Mouse (Mus musculus): ENCODE measurements around the gene Acbd7. TPM values are rescaled to one million over a fixed set of nuclear protein-coding genes. Genes with fewer than 3 reads are reported as not detected.
A peak's percentile ranks its signal among the peaks of the same experiment; 100 is the strongest.

Gene Acbd7
- polyA plus RNA-seq (2016; fragmentation: Nextera tagmentation; extraction: Ambion mirVana): 0.41 TPM in 1 of 2 replicates, not detected in the other

DNA sequence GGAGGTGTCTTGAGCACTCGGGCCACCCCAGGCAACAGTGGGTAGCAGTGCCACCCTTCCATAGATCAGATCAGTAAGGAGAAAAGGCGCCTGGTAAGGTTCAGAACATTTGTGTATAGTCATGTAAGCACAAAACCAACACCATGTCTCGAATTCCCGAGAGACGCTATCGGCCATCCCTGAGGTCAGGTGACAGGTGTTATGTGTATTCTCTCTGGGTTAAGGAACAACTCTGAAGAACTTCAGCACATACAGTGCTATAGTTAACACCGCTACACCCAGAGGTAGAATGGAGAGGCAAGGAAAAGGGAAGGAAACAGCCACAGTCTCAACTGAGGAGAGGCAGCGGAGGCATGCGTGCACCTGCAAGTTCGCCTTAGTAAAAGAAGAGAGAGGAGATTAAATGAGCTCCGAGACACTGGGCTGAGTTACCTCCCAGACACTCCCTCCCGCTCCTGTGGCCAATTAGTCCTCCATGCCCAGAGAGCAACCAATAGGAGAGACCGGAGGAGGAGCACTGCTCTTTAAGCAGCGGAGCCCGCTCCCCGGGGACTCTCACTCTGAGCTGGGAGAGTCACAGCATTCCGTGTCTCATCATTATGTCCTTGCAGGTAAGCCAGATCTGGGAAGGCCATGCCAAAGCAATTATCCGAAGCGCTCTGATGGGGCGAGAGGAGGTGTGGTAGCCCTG lies at the start of gene Acbd7:
Gene Acbd7, plus strand, starts transcription at position 558 of the 691 bp plus-strand sequence.
- Histone ChIP-seq H3K36me3 (no peaks in the 10 kb centered on the region), H3K4me3 (peak within 1 kb of the TSS; percentile 29)
- WGBS: 6% methylated on average over 20 of the region's 20 CpGs

DNA sequence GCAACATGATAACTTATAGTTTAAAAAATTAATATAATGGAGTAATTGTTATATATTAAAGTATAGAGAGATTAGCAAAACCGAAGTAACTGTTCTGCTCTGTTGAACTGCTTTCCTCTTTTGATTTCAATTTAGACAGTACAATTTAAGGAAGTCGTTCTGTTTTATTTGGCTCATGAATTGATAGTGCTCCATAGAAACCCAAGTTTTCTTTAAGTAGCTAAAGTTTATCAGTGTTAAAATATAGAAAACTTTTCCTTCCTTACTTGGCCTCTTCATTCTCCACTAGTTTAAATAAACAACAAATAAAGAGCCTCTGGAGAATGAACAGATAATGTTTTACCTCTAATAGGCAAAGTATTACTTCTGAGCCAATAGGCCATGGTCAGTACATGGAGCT lies 49.7 kb upstream of the Acbd7 start:
- H3K9me3 ChIP-seq (replicated peaks): no peaks in the 10 kb centered on the region
- no peak overlapping the region for H3K27ac ChIP-seq
- H3K4me1 ChIP-seq: peaks cover 19% of the 10 kb centered on the region
- no peak overlapping the region for H3K4me3 ChIP-seq
- H3K27me3 ChIP-seq (ENCODE audit: low read depth, poor library complexity, severe bottlenecking): no peaks in the 10 kb centered on the region
- 90% methylated on average over 2 of the region's 2 CpGs for WGBS
- DNase-seq (ENCODE audit: low spot score): no peak
- H3K36me3 ChIP-seq: no peaks in the 10 kb centered on the region

More for the DNA sequence above, at the start of gene Acbd7:
- Histone ChIP-seq H3K9me3 (replicated peaks) (no peaks in the 10 kb centered on the region), H3K27ac (no peak within 1 kb of the TSS), H3K4me1 (peaks cover 20% of the 10 kb centered on the region), H3K27me3 (ENCODE audit: low read depth, poor library complexity, severe bottlenecking) (peaks cover 18% of the 10 kb centered on the region)
- peak; percentile 43 for DNase-seq (ENCODE audit: low spot score)

DNA sequence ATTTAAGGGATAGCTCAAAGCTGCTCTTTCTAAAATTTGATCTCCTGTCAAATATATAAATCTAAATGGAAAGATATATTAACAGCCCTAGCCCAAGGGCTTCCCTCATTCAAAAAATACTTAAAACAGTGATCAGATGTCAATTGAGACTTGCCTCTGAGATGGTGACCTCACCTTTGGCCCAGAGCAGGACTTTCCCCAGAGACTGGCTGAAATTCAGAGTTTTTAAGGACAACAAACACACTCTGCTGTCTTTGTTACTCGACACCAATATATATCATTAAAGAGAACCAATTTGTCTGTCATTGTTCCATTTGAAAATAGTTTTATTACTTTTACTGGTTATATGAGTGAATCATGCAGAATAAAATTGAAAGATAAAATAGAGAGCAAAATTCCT lies 46.4 kb upstream of the Acbd7 start:
- no peaks in the 10 kb centered on the region for H3K9me3 ChIP-seq (replicated peaks)
- H3K4me1 ChIP-seq: peaks cover 9% of the 10 kb centered on the region; the same call in 1 of the 2 replicates
- no peaks in the 10 kb centered on the region for H3K27me3 ChIP-seq (ENCODE audit: low read depth, poor library complexity, severe bottlenecking)
- H3K4me3 ChIP-seq: no peak overlapping the region
- no peak for DNase-seq (ENCODE audit: low spot score)
- WGBS: 89% methylated on average over 1 of the region's 1 CpGs
- no peaks in the 10 kb centered on the region for H3K36me3 ChIP-seq
- no peak overlapping the region for H3K27ac ChIP-seq

DNA sequence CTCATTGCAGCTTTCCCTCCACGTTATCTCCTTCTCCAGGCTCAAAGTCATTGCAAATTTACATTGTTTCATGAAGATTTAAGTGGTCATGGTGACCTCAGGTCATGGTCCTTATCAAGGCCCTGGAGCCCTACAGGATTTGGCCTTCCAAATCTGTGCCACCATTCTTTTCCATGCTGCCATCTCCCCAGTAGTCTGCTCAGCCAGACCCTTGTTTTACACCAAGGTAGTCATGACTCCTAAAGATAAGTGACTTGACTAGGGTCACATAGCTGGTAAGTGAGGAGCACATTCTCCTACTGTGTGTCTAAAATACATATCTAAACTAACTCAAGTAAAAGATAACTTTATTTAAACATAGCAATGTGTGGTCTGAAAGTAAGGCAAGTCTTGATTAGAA lies 43.8 kb upstream of the Acbd7 start:
- Histone ChIP-seq H3K9me3 (replicated peaks) (no peaks in the 10 kb centered on the region), H3K36me3 (no peaks in the 10 kb centered on the region), H3K4me3 (no peak overlapping the region), H3K27me3 (ENCODE audit: low read depth, poor library complexity, severe bottlenecking) (no peaks in the 10 kb centered on the region), H3K4me1 (no peaks in the 10 kb centered on the region), H3K27ac (no peak overlapping the region)
- WGBS: 85% methylated on average over 1 of the region's 1 CpGs
- DNase-seq (ENCODE audit: low spot score): no peak

DNA sequence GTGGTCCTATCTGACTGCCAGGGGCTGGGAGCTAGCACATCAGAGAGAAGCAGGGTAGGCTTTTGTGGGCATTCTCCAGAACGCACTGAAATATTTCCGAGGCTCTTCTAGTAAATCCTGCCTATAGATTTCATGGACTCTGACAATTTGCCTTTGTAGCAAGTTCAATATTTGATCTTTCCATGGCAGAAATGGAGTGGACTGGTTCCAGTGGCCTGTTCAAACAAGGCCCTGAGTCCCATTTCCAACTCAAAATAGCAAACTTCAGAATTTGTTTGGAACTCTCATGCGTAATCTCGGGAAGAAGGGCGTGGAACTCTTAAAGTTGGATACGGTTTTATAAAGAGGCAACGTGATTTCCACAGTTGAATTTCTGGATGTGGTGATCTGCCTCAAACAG lies 40.1 kb upstream of the Acbd7 start:
- Histone ChIP-seq H3K27ac (no peak overlapping the region), H3K27me3 (ENCODE audit: low read depth, poor library complexity, severe bottlenecking) (no peaks in the 10 kb centered on the region), H3K9me3 (replicated peaks) (no peaks in the 10 kb centered on the region), H3K4me3 (no peak overlapping the region), H3K4me1 (no peaks in the 10 kb centered on the region), H3K36me3 (no peaks in the 10 kb centered on the region)
- DNase-seq (ENCODE audit: low spot score): no peak
- 93% methylated on average over 7 of the region's 7 CpGs for WGBS

DNA sequence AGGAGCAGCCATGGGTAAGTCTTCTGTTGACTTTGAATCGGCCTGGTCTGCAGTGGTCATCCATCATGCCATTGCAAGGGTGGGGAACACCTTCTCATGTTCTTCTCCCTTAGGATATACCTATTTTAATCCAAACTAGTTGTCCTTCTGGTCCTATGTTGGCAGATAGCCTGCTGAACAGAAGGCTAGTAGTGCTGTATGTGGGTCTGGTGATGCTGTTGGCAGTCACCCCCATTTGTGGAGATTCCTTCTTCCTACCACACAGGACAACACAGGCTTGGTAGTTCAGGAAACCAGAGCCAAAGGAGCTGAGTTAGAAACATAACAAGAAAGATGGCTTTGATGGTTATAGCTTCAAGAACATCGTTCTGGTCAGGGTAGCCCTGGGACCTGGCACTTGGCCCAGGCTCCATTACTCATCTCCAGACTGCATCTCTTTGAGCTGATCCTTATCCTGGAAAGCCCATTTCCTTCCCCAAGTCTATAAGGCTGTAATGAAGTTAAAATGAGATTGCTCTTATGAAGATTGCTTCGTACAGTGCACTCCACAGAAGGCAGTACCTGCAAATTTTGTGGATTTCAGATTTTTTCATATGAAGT lies 30.4 kb upstream of the Acbd7 start:
- H3K4me1 ChIP-seq: no peaks in the 10 kb centered on the region
- H3K36me3 ChIP-seq: peaks cover 22% of the 10 kb centered on the region
- 86% methylated on average over 3 of the region's 3 CpGs for WGBS
- H3K4me3 ChIP-seq: no peak overlapping the region
- H3K9me3 ChIP-seq (replicated peaks): no peaks in the 10 kb centered on the region
- H3K27me3 ChIP-seq (ENCODE audit: low read depth, poor library complexity, severe bottlenecking): no peaks in the 10 kb centered on the region
- no peak overlapping the region for H3K27ac ChIP-seq
- DNase-seq (ENCODE audit: low spot score): no peak

DNA sequence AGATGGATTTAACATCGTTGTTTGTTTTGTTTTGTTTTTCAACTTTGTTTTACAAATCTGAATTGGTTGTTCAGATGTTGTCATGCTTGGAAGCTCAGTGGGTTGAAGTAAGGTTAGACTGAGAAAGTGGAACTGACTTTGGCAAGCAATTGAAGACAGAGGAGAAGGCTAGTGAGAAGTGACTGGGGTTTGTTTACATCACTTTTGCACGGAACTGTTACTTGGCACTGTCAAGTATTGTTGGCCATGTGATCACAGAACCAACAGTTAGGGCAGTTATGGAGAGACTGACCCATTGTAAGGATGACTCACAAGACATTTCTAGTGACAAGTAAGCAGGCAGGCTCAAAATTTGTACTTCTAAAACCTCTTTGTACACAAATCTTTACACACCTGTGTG lies 12.8 kb upstream of the Acbd7 start:
- H3K4me3 ChIP-seq: no peak overlapping the region
- no peak for DNase-seq (ENCODE audit: low spot score)
- H3K4me1 ChIP-seq: no peaks in the 10 kb centered on the region
- no peaks in the 10 kb centered on the region for H3K27me3 ChIP-seq (ENCODE audit: low read depth, poor library complexity, severe bottlenecking)
- H3K27ac ChIP-seq: no peak overlapping the region
- no peaks in the 10 kb centered on the region for H3K9me3 ChIP-seq (replicated peaks)
- WGBS: 94% methylated on average over 2 of the region's 2 CpGs
- H3K36me3 ChIP-seq: peaks cover 74% of the 10 kb centered on the region

DNA sequence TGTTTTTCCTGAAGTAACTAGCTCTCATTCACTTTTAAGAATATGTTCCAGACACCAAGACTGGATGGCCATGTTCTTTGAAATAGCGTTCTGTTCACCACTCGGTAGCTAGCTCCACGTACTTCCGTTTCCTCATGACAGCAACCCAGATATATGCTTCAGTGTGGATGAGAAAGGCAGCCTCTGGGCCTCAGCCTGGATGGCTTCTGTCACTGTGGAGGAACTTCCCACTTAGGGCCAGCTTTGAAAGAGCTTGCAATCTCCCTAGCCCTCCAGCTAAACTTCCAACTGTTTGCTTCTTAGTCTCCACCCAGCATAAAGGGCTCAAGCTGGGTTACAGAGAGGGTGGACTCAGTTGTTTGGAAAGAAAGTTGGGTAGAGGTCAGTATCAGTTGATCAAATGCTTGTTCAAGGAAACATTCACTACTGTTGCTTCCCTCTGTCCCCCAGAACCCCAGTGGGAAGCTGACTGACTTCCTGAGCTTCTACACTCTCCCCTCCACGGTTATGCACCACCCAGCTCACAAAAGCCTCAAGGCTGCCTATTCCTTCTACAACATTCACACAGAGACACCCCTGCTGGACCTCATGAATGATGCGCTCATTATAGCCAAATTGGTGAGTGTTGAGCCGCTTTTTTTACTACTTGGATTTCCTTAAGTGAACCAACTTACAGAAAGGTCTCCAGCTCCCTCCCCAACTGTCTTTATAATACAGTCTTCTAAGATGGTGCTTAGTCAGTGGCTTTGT lies 11.4 kb upstream of the Acbd7 start:
- Histone ChIP-seq H3K36me3 (peaks cover 76% of the 10 kb centered on the region), H3K4me1 (no peaks in the 10 kb centered on the region), H3K4me3 (no peak overlapping the region), H3K9me3 (replicated peaks) (no peaks in the 10 kb centered on the region), H3K27me3 (ENCODE audit: low read depth, poor library complexity, severe bottlenecking) (no peaks in the 10 kb centered on the region), H3K27ac (no peak overlapping the region)
- 92% methylated on average over 7 of the region's 7 CpGs for WGBS
- no peak for DNase-seq (ENCODE audit: low spot score)

DNA sequence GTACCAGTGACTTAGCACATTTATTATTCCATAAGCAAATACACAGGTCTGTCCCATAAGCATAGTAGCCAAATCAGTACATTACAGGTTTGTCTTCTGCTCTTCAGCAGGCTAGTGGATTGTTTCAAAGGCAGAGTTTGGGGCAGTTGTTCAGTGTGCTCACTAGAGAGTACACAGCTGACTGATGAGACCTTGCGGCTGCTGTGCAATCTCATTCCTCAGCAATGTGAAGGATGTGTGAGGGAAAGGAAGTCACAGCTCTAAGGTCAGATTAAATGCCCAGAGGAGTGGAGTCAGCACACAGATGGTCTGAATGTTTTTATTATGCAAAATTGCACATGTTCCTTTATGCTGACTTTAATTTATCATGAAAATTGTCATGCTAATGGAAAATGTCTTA lies 9.4 kb upstream of the Acbd7 start:
- Histone ChIP-seq H3K4me3 (no peak overlapping the region), H3K36me3 (peaks cover 75% of the 10 kb centered on the region)
- DNase-seq (ENCODE audit: low spot score): no peak

DNA sequence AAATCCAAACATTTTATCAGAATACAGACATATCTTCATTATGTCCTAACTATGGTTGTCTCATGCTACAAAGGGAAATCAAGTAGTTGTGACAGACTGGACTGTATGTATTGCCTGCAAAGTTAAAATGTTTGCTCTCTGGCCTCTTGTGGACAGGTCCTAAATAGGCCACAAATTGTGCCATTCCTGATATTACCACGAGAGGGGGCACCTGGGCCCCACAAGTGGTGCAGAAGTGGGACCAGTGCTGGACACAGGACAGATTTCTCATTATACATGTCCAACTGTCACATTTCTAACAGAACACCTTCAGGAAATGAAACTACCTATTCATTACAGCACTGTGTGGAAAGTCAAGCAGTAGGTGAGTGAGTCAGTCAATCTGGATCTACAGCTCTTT lies 8.6 kb upstream of the Acbd7 start:
- H3K4me1 ChIP-seq: peaks cover 10% of the 10 kb centered on the region
- no peaks in the 10 kb centered on the region for H3K9me3 ChIP-seq (replicated peaks)
- no peak overlapping the region for H3K4me3 ChIP-seq
- WGBS: 57% methylated on average over 1 of the region's 1 CpGs
- no peaks in the 10 kb centered on the region for H3K27me3 ChIP-seq (ENCODE audit: low read depth, poor library complexity, severe bottlenecking)
- H3K27ac ChIP-seq: no peak overlapping the region
- H3K36me3 ChIP-seq: peaks cover 70% of the 10 kb centered on the region
- DNase-seq (ENCODE audit: low spot score): peak; percentile 50

More for the DNA sequence above, 9.4 kb upstream of the Acbd7 start:
- Histone ChIP-seq H3K27me3 (ENCODE audit: low read depth, poor library complexity, severe bottlenecking) (no peaks in the 10 kb centered on the region), H3K4me1 (peaks cover 7% of the 10 kb centered on the region), H3K27ac (no peak overlapping the region), H3K9me3 (replicated peaks) (no peaks in the 10 kb centered on the region)
- 86% methylated on average over 1 of the region's 1 CpGs for whole genome bisulfite sequencing

DNA sequence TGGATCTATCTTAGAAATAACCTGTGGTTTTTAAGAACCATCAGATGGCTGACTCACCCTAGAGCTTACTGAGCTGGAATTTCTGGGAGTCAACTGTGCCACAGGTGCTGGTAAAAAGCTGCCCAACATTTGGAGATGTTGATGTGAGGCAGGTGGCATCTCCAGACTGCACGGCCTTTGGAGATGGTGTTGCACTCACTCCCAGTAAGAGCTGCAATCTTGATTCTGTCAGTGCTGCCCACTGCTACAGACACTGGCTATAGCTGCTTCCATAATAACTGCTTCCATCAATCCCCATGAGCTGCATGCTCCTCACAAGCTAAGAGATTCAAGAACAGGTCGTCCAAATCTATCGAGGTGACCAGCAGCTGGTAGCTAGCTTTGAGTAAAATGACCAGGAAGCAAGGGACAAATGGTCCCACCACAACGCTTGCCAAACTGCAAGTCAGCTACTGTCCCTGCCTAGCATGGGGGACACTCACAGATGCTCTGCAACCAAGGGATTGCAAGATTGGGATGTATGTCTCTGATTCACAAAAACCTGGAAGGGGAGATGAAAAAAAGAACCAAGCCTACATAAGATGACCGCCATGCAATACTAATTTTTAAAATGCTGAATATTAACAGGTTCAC lies 4.8 kb upstream of the Acbd7 start:
- H3K27me3 ChIP-seq (ENCODE audit: low read depth, poor library complexity, severe bottlenecking): peaks cover 10% of the 10 kb centered on the region
- no peaks in the 10 kb centered on the region for H3K9me3 ChIP-seq (replicated peaks)
- H3K4me1 ChIP-seq: peaks cover 19% of the 10 kb centered on the region
- 80% methylated on average over 5 of the region's 5 CpGs for WGBS
- H3K36me3 ChIP-seq: peaks cover 35% of the 10 kb centered on the region
- H3K27ac ChIP-seq: no peak overlapping the region
- no peak for DNase-seq (ENCODE audit: low spot score)
- H3K4me3 ChIP-seq: peak overlapping the region; percentile 70

DNA sequence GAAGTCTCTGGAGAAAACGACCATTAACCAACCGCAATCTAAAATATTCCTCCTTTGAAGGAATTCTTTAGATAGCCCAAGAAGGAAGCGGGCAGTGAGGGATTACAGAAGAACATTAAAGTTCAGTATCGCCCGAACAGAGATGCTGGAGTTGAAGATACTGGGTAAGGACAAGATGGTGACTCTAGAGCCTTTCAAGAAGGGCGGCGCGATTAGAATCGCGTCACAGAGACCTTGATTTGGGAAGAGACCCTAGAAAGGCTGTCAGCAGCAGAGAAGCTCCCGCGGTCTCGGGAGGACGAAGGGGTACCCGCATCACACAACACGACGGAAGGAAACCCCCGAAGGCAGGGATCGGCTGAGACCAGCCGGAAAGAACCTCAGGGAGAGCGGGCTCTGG lies 3.9 kb upstream of the Acbd7 start:
- H3K36me3 ChIP-seq: peaks cover 27% of the 10 kb centered on the region
- peak overlapping the region; percentile 91 for H3K27ac ChIP-seq
- DNase-seq (ENCODE audit: low spot score): no peak
- no peaks in the 10 kb centered on the region for H3K9me3 ChIP-seq (replicated peaks)
- H3K4me3 ChIP-seq: peak overlapping the region; percentile 70
- peaks cover 18% of the 10 kb centered on the region for H3K27me3 ChIP-seq (ENCODE audit: low read depth, poor library complexity, severe bottlenecking)
- peaks cover 20% of the 10 kb centered on the region for H3K4me1 ChIP-seq
- WGBS: 1% methylated on average over 21 of the region's 21 CpGs
